Mouse (Mus musculus): ENCODE measurements around the gene Flvcr2. TPM values are rescaled to one million over a fixed set of nuclear protein-coding genes. Genes with fewer than 3 reads are reported as not detected.

The Flvcr2 gene
- polyA plus RNA-seq, 1 experiment from 2014 or later = 4.9 TPM

GRCm38 (mm10) chr12:85749861-85750260 is 3.5 kb downstream of the Flvcr2 start:
- WGBS = 83% methylated on average over 9 of the region's 9 CpGs
- no peak overlapping the region for H3K4me3 ChIP-seq
- H3K4me1 ChIP-seq = peaks cover 26% of the 10 kb centered on the region
- H3K36me3 ChIP-seq = no peaks in the 10 kb centered on the region
- DNase-seq (ENCODE audit: low spot score) = no peak
- peaks cover 15% of the 10 kb centered on the region for H3K27me3 ChIP-seq (ENCODE audit: insufficient read depth, poor library complexity, severe bottlenecking)
- no peak overlapping the region for H3K27ac ChIP-seq
- H3K9me3 ChIP-seq = no peaks in the 10 kb centered on the region

GRCm38 (mm10) chr12:85752116-85752515 is 5.8 kb downstream of the Flvcr2 start:
- no peaks in the 10 kb centered on the region for H3K36me3 ChIP-seq
- DNase-seq (ENCODE audit: low spot score) = no peak
- 86% methylated on average over 6 of the region's 6 CpGs for whole genome bisulfite sequencing
- H3K27ac ChIP-seq = no peak overlapping the region
- peaks cover 9% of the 10 kb centered on the region for H3K27me3 ChIP-seq (ENCODE audit: insufficient read depth, poor library complexity, severe bottlenecking)
- no peak overlapping the region for H3K4me3 ChIP-seq
- H3K4me1 ChIP-seq = peaks cover 17% of the 10 kb centered on the region
- H3K9me3 ChIP-seq = no peaks in the 10 kb centered on the region

GRCm38 (mm10) chr12:85753223-85753622 is 6.9 kb downstream of the Flvcr2 start:
- peaks cover 7% of the 10 kb centered on the region; the same call in 1 of the 2 replicates for H3K4me1 ChIP-seq
- H3K27ac ChIP-seq = no peak overlapping the region
- H3K36me3 ChIP-seq = no peaks in the 10 kb centered on the region
- no peak overlapping the region for H3K4me3 ChIP-seq
- H3K9me3 ChIP-seq = no peaks in the 10 kb centered on the region
- 43% methylated on average over 2 of the region's 2 CpGs for WGBS
- no peak for DNase-seq (ENCODE audit: low spot score)
- H3K27me3 ChIP-seq (ENCODE audit: insufficient read depth, poor library complexity, severe bottlenecking) = no peaks in the 10 kb centered on the region

- WGBS = 47% methylated on average over 5 of the region's 5 CpGs
- no peak for DNase-seq (ENCODE audit: low spot score)
- Histone ChIP-seq H3K9me3 (no peaks in the 10 kb centered on the region), H3K27me3 (ENCODE audit: insufficient read depth, poor library complexity, severe bottlenecking) (no peaks in the 10 kb centered on the region), H3K4me3 (no peak overlapping the region), H3K36me3 (no peaks in the 10 kb centered on the region), H3K27ac (no peak overlapping the region), H3K4me1 (peaks cover 7% of the 10 kb centered on the region; the same call in 1 of the 2 replicates)
Observed at GRCm38 (mm10) chr12:85754611-85755265, 8.4 kb downstream of the Flvcr2 start.

- 74% methylated on average over 3 of the region's 3 CpGs for WGBS
- Histone ChIP-seq H3K9me3 (no peaks in the 10 kb centered on the region), H3K36me3 (no peaks in the 10 kb centered on the region), H3K27me3 (ENCODE audit: insufficient read depth, poor library complexity, severe bottlenecking) (no peaks in the 10 kb centered on the region), H3K27ac (no peak overlapping the region), H3K4me3 (no peak overlapping the region), H3K4me1 (peaks cover 8% of the 10 kb centered on the region)
- no peak for DNase-seq (ENCODE audit: low spot score)
Observed at GRCm38 (mm10) chr12:85756455-85756854, 10.1 kb downstream of the Flvcr2 start.

GRCm38 (mm10) chr12:85757074-85757473 is 10.7 kb downstream of the Flvcr2 start:
- no peak for DNase-seq (ENCODE audit: low spot score)
- no peaks in the 10 kb centered on the region for H3K9me3 ChIP-seq
- H3K4me1 ChIP-seq = peaks cover 15% of the 10 kb centered on the region
- no peaks in the 10 kb centered on the region for H3K27me3 ChIP-seq (ENCODE audit: insufficient read depth, poor library complexity, severe bottlenecking)
- no peaks in the 10 kb centered on the region for H3K36me3 ChIP-seq
- no peak overlapping the region for H3K4me3 ChIP-seq
- H3K27ac ChIP-seq = no peak overlapping the region
- 68% methylated on average over 3 of the region's 3 CpGs for WGBS

- Histone ChIP-seq H3K9me3 (no peaks in the 10 kb centered on the region), H3K36me3 (no peaks in the 10 kb centered on the region), H3K27me3 (ENCODE audit: insufficient read depth, poor library complexity, severe bottlenecking) (no peaks in the 10 kb centered on the region), H3K4me1 (peaks cover 17% of the 10 kb centered on the region), H3K27ac (no peak overlapping the region), H3K4me3 (no peak overlapping the region)
- no peak for DNase-seq (ENCODE audit: low spot score)
- 73% methylated on average over 8 of the region's 8 CpGs for WGBS
Observed at GRCm38 (mm10) chr12:85758741-85759140, 12.4 kb downstream of the Flvcr2 start.

- H3K27ac ChIP-seq = no peak overlapping the region
- WGBS = 77% methylated on average over 4 of the region's 4 CpGs
Observed at GRCm38 (mm10) chr12:85761471-85761870, 15.1 kb downstream of the Flvcr2 start.

GRCm38 (mm10) chr12:85764686-85765085 is 18.3 kb downstream of the Flvcr2 start:
- DNase-seq (ENCODE audit: low spot score) = no peak
- 40% methylated on average over 1 of the region's 1 CpGs for WGBS
- no peak overlapping the region for H3K27ac ChIP-seq
- no peak overlapping the region for H3K4me3 ChIP-seq
- H3K4me1 ChIP-seq = peaks cover 37% of the 10 kb centered on the region
- no peaks in the 10 kb centered on the region for H3K27me3 ChIP-seq (ENCODE audit: insufficient read depth, poor library complexity, severe bottlenecking)
- H3K36me3 ChIP-seq = no peaks in the 10 kb centered on the region
- H3K9me3 ChIP-seq = no peaks in the 10 kb centered on the region

More at GRCm38 (mm10) chr12:85761471-85761870, 15.1 kb downstream of the Flvcr2 start:
- H3K4me1 ChIP-seq = peaks cover 32% of the 10 kb centered on the region
- H3K9me3 ChIP-seq = no peaks in the 10 kb centered on the region
- H3K4me3 ChIP-seq = no peak overlapping the region
- DNase-seq (ENCODE audit: low spot score) = no peak
- no peaks in the 10 kb centered on the region for H3K27me3 ChIP-seq (ENCODE audit: insufficient read depth, poor library complexity, severe bottlenecking)
- H3K36me3 ChIP-seq = no peaks in the 10 kb centered on the region

GRCm38 (mm10) chr12:85766287-85766686 is 19.9 kb downstream of the Flvcr2 start:
- Histone ChIP-seq H3K4me3 (no peak overlapping the region), H3K36me3 (no peaks in the 10 kb centered on the region), H3K4me1 (peaks cover 37% of the 10 kb centered on the region), H3K9me3 (no peaks in the 10 kb centered on the region), H3K27ac (peak overlapping the region; percentile 33), H3K27me3 (ENCODE audit: insufficient read depth, poor library complexity, severe bottlenecking) (no peaks in the 10 kb centered on the region)
- DNase-seq (ENCODE audit: low spot score) = no peak
- 64% methylated on average over 3 of the region's 3 CpGs for WGBS

- Histone ChIP-seq H3K27ac (no peak overlapping the region), H3K36me3 (no peaks in the 10 kb centered on the region), H3K4me3 (no peak overlapping the region), H3K4me1 (peaks cover 27% of the 10 kb centered on the region), H3K27me3 (ENCODE audit: insufficient read depth, poor library complexity, severe bottlenecking) (no peaks in the 10 kb centered on the region), H3K9me3 (no peaks in the 10 kb centered on the region)
- no peak for DNase-seq (ENCODE audit: low spot score)
- 47% methylated on average over 4 of the region's 4 CpGs for WGBS
Observed at GRCm38 (mm10) chr12:85767750-85768149, 21.4 kb downstream of the Flvcr2 start.

- H3K27ac ChIP-seq = no peak overlapping the region
- DNase-seq (ENCODE audit: low spot score) = no peak
- H3K4me3 ChIP-seq = no peak overlapping the region
- H3K4me1 ChIP-seq = peaks cover 6% of the 10 kb centered on the region
- WGBS = 70% methylated on average over 3 of the region's 3 CpGs
- H3K36me3 ChIP-seq = no peaks in the 10 kb centered on the region
- H3K27me3 ChIP-seq (ENCODE audit: insufficient read depth, poor library complexity, severe bottlenecking) = no peaks in the 10 kb centered on the region
- peaks cover 7% of the 10 kb centered on the region; the same call in 1 of the 2 replicates for H3K9me3 ChIP-seq
Observed at GRCm38 (mm10) chr12:85771356-85771755, 25.0 kb downstream of the Flvcr2 start.

- Histone ChIP-seq H3K27me3 (ENCODE audit: insufficient read depth, poor library complexity, severe bottlenecking) (no peaks in the 10 kb centered on the region), H3K27ac (no peak overlapping the region), H3K4me3 (no peak overlapping the region), H3K4me1 (peaks cover 5% of the 10 kb centered on the region), H3K36me3 (no peaks in the 10 kb centered on the region), H3K9me3 (peaks cover under 1% of the 10 kb centered on the region; the same call in 1 of the 2 replicates)
- DNase-seq (ENCODE audit: low spot score) = no peak
- 77% methylated on average over 3 of the region's 3 CpGs for WGBS
Observed at GRCm38 (mm10) chr12:85778962-85779361, 32.6 kb downstream of the Flvcr2 start.

- Histone ChIP-seq H3K27me3 (ENCODE audit: insufficient read depth, poor library complexity, severe bottlenecking) (no peaks in the 10 kb centered on the region), H3K9me3 (no peaks in the 10 kb centered on the region), H3K36me3 (no peaks in the 10 kb centered on the region), H3K27ac (no peak overlapping the region), H3K4me3 (no peak overlapping the region), H3K4me1 (peaks cover 5% of the 10 kb centered on the region)
- WGBS = 91% methylated on average over 5 of the region's 5 CpGs
- DNase-seq (ENCODE audit: low spot score) = peak; percentile 60
Observed at GRCm38 (mm10) chr12:85779707-85780106, 33.4 kb downstream of the Flvcr2 start.
